Mouse (Mus musculus) heart, adult 2 months (tissue): ENCODE data around the gene Hdac9.

Experiments used
- CTCF ChIP-seq: fragments of 200-600 bp; IDR thresholded peaks from 2 replicates; pipeline ENCODE4 v1.8.1; 2022; ENCODE audit warnings: antibody characterized with exemption, mild to moderate bottlenecking, moderate library complexity
- EP300 ChIP-seq: fragments of 200-500 bp; IDR thresholded peaks from 2 replicates; pipeline ENCODE4 v1.6.1; 2011; ENCODE audit warnings: low read depth, low read length, control low read depth; ENCODE audit not compliant: insufficient read depth
- POLR2A ChIP-seq: fragments of 200-500 bp; IDR thresholded peaks from 2 replicates; pipeline ENCODE4 v1.6.1; 2011; ENCODE audit warnings: mild to moderate bottlenecking, low read depth, low read length, control low read depth; ENCODE audit not compliant: insufficient read depth

- TF ChIP-seq POLR2A = no peak
- no peak for TF ChIP-seq CTCF
- no peak for TF ChIP-seq EP300
Observed at GRCm38 (mm10) chr12:34660027-34660426, 256.9 kb downstream of the Hdac9 start.
